Mouse (Mus musculus) megakaryocyte, embryonic 14.5 days (primary cell): Measurements from ENCODE around the gene Reck.

Experiments
- FLI1 ChIP-seq: IDR thresholded peaks from 2 replicates; pipeline ENCODE4 v1.6.1; 2012; ENCODE audit warnings: low read length, inconsistent platforms, mixed read lengths
- GATA1 ChIP-seq: IDR thresholded peaks from 3 replicates; pipeline ENCODE4 v1.6.1; 2012; ENCODE audit warnings: mixed read lengths, low read length, inconsistent platforms, borderline replicate concordance

GRCm38 (mm10) chr4:43970393-43971330, 95.3 kb downstream of the Reck start:
- TF ChIP-seq GATA1 = no peak
- TF ChIP-seq FLI1 = no peak
